Mouse (Mus musculus): ENCODE data around the gene P4ha1. TPM values are rescaled to one million over a fixed set of nuclear protein-coding genes. Genes with fewer than 3 reads are reported as not detected.

The P4ha1 gene
- total and polyA plus RNA-seq, 2 experiments from 2014 or later, result 13.4 to 29.3 TPM

GRCm38 (mm10) chr10:59287251-59287650, 35.8 kb upstream of the P4ha1 start:
- TF ChIP-seq CTCF (IDR thresholded peaks at IDR 0.05; ENCODE audit: low read depth), result no peak
- 73% methylated on average over 2 of the region's 2 CpGs for WGBS

GRCm38 (mm10) chr10:59287662-59288061, 35.4 kb upstream of the P4ha1 start:
- H3K9me3 ChIP-seq (ENCODE audit: low read length), result no peaks in the 10 kb centered on the region
- no peak overlapping the region for H3K9ac ChIP-seq
- no peak for TF ChIP-seq CTCF (IDR thresholded peaks at IDR 0.05; ENCODE audit: low read depth)
- no peak overlapping the region for H3K4me2 ChIP-seq (ENCODE audit: low read depth)
- no peaks in the 10 kb centered on the region for H3K4me1 ChIP-seq (ENCODE audit: insufficient read depth)
- no peaks in the 10 kb centered on the region for H3K36me3 ChIP-seq (ENCODE audit: insufficient read depth)
- 87% methylated on average over 3 of the region's 3 CpGs for WGBS
- ATAC-seq (no peak), DNase-seq (no peak)
- no peaks in the 10 kb centered on the region for H3K27me3 ChIP-seq (ENCODE audit: insufficient read depth, low read length)
- no peak overlapping the region for H3K27ac ChIP-seq (ENCODE audit: low read depth, low read length)
- H3K4me3 ChIP-seq (ENCODE audit: low read depth, low read length), result no peak overlapping the region

More at GRCm38 (mm10) chr10:59287251-59287650, 35.8 kb upstream of the P4ha1 start:
- Histone ChIP-seq H3K36me3 (ENCODE audit: insufficient read depth) (no peaks in the 10 kb centered on the region), H3K4me2 (ENCODE audit: low read depth) (no peak overlapping the region), H3K27me3 (ENCODE audit: insufficient read depth, low read length) (no peaks in the 10 kb centered on the region), H3K4me3 (ENCODE audit: low read depth, low read length) (no peak overlapping the region), H3K4me1 (ENCODE audit: insufficient read depth) (no peaks in the 10 kb centered on the region), H3K9ac (no peak overlapping the region), H3K27ac (ENCODE audit: low read depth, low read length) (no peak overlapping the region), H3K9me3 (ENCODE audit: low read length) (no peaks in the 10 kb centered on the region)
- DNase-seq (no peak), ATAC-seq (no peak)

- ATAC-seq, result no peak
- no peaks in the 10 kb centered on the region for H3K4me1 ChIP-seq (ENCODE audit: insufficient read depth)
- no peak overlapping the region for H3K4me2 ChIP-seq (ENCODE audit: low read depth)
- DNase-seq, result no peak
- H3K27me3 ChIP-seq (ENCODE audit: insufficient read depth, low read length), result no peaks in the 10 kb centered on the region
- H3K27ac ChIP-seq (ENCODE audit: low read depth, low read length), result no peak overlapping the region
- H3K9me3 ChIP-seq (ENCODE audit: low read length), result no peaks in the 10 kb centered on the region
- no peak overlapping the region for H3K4me3 ChIP-seq (ENCODE audit: low read depth, low read length)
- TF ChIP-seq CTCF (IDR thresholded peaks at IDR 0.05; ENCODE audit: low read depth), result peak; percentile 67
- WGBS, result 59% methylated on average over 8 of the region's 8 CpGs
- H3K36me3 ChIP-seq (ENCODE audit: insufficient read depth), result no peaks in the 10 kb centered on the region
- H3K9ac ChIP-seq, result no peak overlapping the region
Observed at GRCm38 (mm10) chr10:59289062-59289461, 34.0 kb upstream of the P4ha1 start.

- no peak overlapping the region for H3K4me2 ChIP-seq (ENCODE audit: low read depth)
- H3K27me3 ChIP-seq (ENCODE audit: insufficient read depth, low read length), result no peaks in the 10 kb centered on the region
- H3K36me3 ChIP-seq (ENCODE audit: insufficient read depth), result no peaks in the 10 kb centered on the region
- DNase-seq, result no peak
- no peak overlapping the region for H3K9ac ChIP-seq
- no peak overlapping the region for H3K4me3 ChIP-seq (ENCODE audit: low read depth, low read length)
- no peaks in the 10 kb centered on the region for H3K4me1 ChIP-seq (ENCODE audit: insufficient read depth)
- no peaks in the 10 kb centered on the region for H3K9me3 ChIP-seq (ENCODE audit: low read length)
- 55% methylated on average over 3 of the region's 3 CpGs for WGBS
- no peak overlapping the region for H3K27ac ChIP-seq (ENCODE audit: low read depth, low read length)
- no peak for TF ChIP-seq CTCF (IDR thresholded peaks at IDR 0.05; ENCODE audit: low read depth)
- no peak for ATAC-seq
Observed at GRCm38 (mm10) chr10:59291536-59291935, 31.6 kb upstream of the P4ha1 start.

- TF ChIP-seq CTCF (IDR thresholded peaks at IDR 0.05; ENCODE audit: low read depth), result no peak
- H3K27me3 ChIP-seq (ENCODE audit: insufficient read depth, low read length), result no peaks in the 10 kb centered on the region
- no peak for ATAC-seq
- no peak overlapping the region for H3K4me3 ChIP-seq (ENCODE audit: low read depth, low read length)
- WGBS, result 86% methylated on average over 7 of the region's 7 CpGs
- no peaks in the 10 kb centered on the region for H3K9me3 ChIP-seq (ENCODE audit: low read length)
- no peaks in the 10 kb centered on the region for H3K36me3 ChIP-seq (ENCODE audit: insufficient read depth)
- no peak overlapping the region for H3K4me2 ChIP-seq (ENCODE audit: low read depth)
- no peak for DNase-seq
- H3K4me1 ChIP-seq (ENCODE audit: insufficient read depth), result no peaks in the 10 kb centered on the region
- H3K27ac ChIP-seq (ENCODE audit: low read depth, low read length), result no peak overlapping the region
- no peak overlapping the region for H3K9ac ChIP-seq
Observed at GRCm38 (mm10) chr10:59292079-59292478, 31.0 kb upstream of the P4ha1 start.

- Histone ChIP-seq H3K27ac (ENCODE audit: low read depth, low read length) (no peak overlapping the region), H3K36me3 (ENCODE audit: insufficient read depth) (no peaks in the 10 kb centered on the region), H3K9me3 (ENCODE audit: low read length) (no peaks in the 10 kb centered on the region), H3K9ac (no peak overlapping the region), H3K4me1 (ENCODE audit: insufficient read depth) (no peaks in the 10 kb centered on the region), H3K4me3 (ENCODE audit: low read depth, low read length) (no peak overlapping the region), H3K4me2 (ENCODE audit: low read depth) (no peak overlapping the region), H3K27me3 (ENCODE audit: insufficient read depth, low read length) (no peaks in the 10 kb centered on the region)
- 29% methylated on average over 4 of the region's 4 CpGs for WGBS
- peak; percentile 75 for ATAC-seq
- TF ChIP-seq CTCF (IDR thresholded peaks at IDR 0.05; ENCODE audit: low read depth), result peak; percentile 98
- DNase-seq, result peak; percentile 90
Observed at GRCm38 (mm10) chr10:59292558-59292957, 30.5 kb upstream of the P4ha1 start.

GRCm38 (mm10) chr10:59295241-59295811, 27.8 kb upstream of the P4ha1 start:
- no peaks in the 10 kb centered on the region for H3K9me3 ChIP-seq (ENCODE audit: low read length)
- no peaks in the 10 kb centered on the region for H3K27me3 ChIP-seq (ENCODE audit: insufficient read depth, low read length)
- peak; percentile 41 for ATAC-seq
- no peak overlapping the region for H3K27ac ChIP-seq (ENCODE audit: low read depth, low read length)
- H3K4me3 ChIP-seq (ENCODE audit: low read depth, low read length), result no peak overlapping the region
- DNase-seq, result peak; percentile 77
- H3K4me2 ChIP-seq (ENCODE audit: low read depth), result no peak overlapping the region
- TF ChIP-seq CTCF (IDR thresholded peaks at IDR 0.05; ENCODE audit: low read depth), result peak; percentile 88
- H3K9ac ChIP-seq, result no peak overlapping the region
- WGBS, result 52% methylated on average over 8 of the region's 8 CpGs
- H3K36me3 ChIP-seq (ENCODE audit: insufficient read depth), result no peaks in the 10 kb centered on the region
- H3K4me1 ChIP-seq (ENCODE audit: insufficient read depth), result no peaks in the 10 kb centered on the region
